Mouse (Mus musculus): Measurements from ENCODE around the gene Alkbh1.

The Alkbh1 gene

DNA sequence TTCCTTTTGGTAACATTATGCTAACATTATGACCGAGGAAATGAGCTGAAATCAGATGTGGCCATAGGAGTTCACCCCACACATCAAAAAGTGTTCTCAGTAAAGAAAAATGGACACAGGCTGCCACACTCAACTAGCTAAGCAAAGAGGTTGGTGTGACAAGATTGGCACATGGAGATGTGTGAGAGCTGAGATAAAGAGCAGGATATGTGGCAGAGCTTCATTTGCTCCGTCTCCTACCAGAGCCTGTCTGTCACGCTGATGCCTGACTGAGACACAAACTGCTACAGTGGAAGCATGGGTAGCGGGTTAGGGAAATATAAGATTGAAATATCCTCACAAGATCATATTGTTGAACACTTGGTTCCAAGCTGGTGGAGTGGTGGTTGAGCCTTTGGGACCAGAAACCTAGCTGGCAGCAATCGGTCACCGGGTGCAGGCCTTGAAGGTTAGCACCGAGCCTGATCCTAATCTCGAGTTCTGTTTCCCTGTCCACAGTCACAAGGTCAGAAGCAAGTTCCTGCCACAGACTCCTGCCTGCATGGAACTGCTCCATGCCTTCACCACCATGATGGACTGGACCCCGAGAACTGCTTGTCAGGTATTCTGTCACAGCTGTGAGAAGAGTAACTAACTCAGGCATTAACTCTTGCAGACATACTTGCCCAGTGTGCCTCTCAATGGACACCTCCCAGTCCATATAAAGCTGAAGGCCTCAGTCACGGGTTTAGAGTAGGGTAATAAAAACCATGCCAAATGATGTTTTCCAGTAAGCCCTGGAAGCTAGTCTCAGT, 63.0 kb downstream of the Alkbh1 start:
- no peak for DNase-seq

DNA sequence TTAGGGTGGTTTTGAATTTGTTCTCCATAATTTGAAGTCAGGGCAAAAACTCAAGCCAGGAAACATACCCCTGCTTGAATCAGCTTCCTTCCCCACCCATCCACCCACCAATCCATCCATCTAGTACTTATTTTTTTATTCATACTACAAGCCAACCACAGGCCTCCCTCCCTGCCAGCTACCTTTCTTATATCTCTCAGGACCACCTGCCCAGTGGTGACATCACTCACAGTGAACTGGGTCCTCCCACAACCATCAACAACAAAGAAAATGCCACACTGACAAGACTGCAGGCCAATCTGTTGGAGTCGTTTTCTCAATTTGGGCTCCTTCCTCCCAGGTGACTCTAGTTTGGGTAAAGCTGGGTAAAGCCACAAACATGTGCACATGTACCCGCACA, 64.3 kb downstream of the Alkbh1 start:
- DNase-seq = no peak
